8 mouse cellular contexts compared by ENCODE assay signal in the genomic region with DNA sequence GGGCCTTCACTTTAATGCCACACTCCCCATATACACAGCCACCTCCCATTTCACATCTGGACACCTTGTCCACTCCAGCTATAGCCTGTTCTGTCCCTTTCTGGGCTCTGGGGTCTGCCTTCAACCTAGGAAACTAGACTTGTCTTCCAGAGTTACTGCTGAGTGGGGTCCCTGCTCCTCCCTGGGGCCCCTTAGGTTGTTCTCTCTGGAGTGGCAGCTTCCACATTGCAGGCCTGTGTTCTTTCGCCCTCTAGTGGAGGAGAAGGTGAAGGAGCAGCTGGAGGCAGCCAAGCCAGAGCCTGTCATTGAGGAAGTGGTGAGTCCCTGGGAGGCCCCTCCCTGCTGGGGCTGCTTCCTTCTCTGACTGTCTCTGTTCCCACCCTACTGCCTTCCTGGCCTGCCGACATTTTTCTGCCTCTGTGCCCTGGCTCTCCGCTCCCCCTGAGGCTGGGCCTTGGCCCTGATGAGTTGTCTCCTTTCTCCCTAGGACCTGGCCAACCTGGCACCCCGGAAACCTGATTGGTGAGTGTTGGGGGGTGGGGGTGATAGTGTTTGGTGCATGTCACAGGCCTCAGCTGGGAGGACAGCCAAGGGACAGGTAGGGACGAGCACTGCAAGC. TPM values are rescaled to one million over a fixed set of nuclear protein-coding genes. Genes with fewer than 3 reads are reported as not detected.
DNase-seq lines count a peak whose midpoint lies in the region; ATAC-seq and TF ChIP-seq lines count a peak whose summit lies in the region.

No protein-coding gene starts in this region.

- DNase-seq in A20 (ENCODE audit: low read depth, low spot score), result peak; percentile 88
- peak; percentile 93 for DNase-seq in heart, embryonic 10.5 days (ENCODE audit: low spot score)
- peak; percentile 34 for DNase-seq in liver, adult 2 months (ENCODE audit: extremely low read depth, low read depth, low spot score)
- peak; percentile 90 to 91 for DNase-seq in spleen, postnatal 36 days (ENCODE audit: low spot score in 2 of 2)

- H3K4me3 ChIP-seq in bone marrow macrophage, adult 2 months (ENCODE audit: insufficient read depth, low read length), result peak overlapping the region; percentile 63
- peak overlapping the region; percentile 29 for H3K4me3 ChIP-seq in embryonic fibroblast, embryonic 13.5 days (ENCODE audit: insufficient read depth, low read length)
- H3K4me3 ChIP-seq in heart, embryonic 10.5 days, result peak overlapping the region; percentile 24; the same call in 1 of the 2 replicates
- H3K4me3 ChIP-seq in kidney, embryonic 15.5 days (replicated peaks), result peak overlapping the region; percentile 27
- peak overlapping the region; percentile 44 for H3K4me3 ChIP-seq in liver, adult 2 months (ENCODE audit: insufficient read depth, low read depth, low read length)

- peak overlapping the region; percentile 44 for H3K4me2 ChIP-seq in kidney, embryonic 15.5 days

- H3K9ac ChIP-seq in kidney, embryonic 15.5 days, result 0 out of 2 replicates have a peak overlapping the region, but pooled peaks have one; percentile 26
- peak overlapping the region; percentile 20 for H3K9ac ChIP-seq in liver, adult 2 months (ENCODE audit: low read depth, low read length)

- peaks cover 51% of the 10 kb centered on the region for H3K36me3 ChIP-seq in heart, embryonic 10.5 days
- H3K36me3 ChIP-seq in kidney, embryonic 15.5 days, result peaks cover 47% of the 10 kb centered on the region
- H3K36me3 ChIP-seq in liver, adult 2 months (ENCODE audit: control insufficient read depth, insufficient read depth, low read length), result peaks cover 11% of the 10 kb centered on the region; the same call in 1 of the 2 replicates

- no peaks in the 10 kb centered on the region for H3K27me3 ChIP-seq in heart, embryonic 10.5 days (ENCODE audit: insufficient read depth, poor library complexity, severe bottlenecking)
- H3K27me3 ChIP-seq in kidney, embryonic 15.5 days, result no peaks in the 10 kb centered on the region
- no peaks in the 10 kb centered on the region for H3K27me3 ChIP-seq in liver, adult 2 months (ENCODE audit: control insufficient read depth, insufficient read depth, low read length)

- H3K27ac ChIP-seq in bone marrow macrophage, adult 2 months (ENCODE audit: insufficient read depth, low read depth, low read length), result peak overlapping the region; percentile 14; the same call in 1 of the 2 replicates
- H3K27ac ChIP-seq in embryonic fibroblast, embryonic 13.5 days (ENCODE audit: insufficient read depth, low read length), result no peak overlapping the region
- H3K27ac ChIP-seq in heart, embryonic 10.5 days, result peak overlapping the region; percentile 16; the same call in 1 of the 2 replicates
- no peak overlapping the region for H3K27ac ChIP-seq in kidney, embryonic 15.5 days
- H3K27ac ChIP-seq in liver, adult 2 months (replicated peaks; ENCODE audit: insufficient read depth, low read depth, low read length), result no peak overlapping the region

- TF ChIP-seq CTCF in bone marrow macrophage, adult 2 months (IDR thresholded peaks at IDR 0.05; ENCODE audit: low read depth, low read length), result peak; percentile 60; the same call in 1 of the 2 replicates
- peak; percentile 61 for TF ChIP-seq CTCF in embryonic fibroblast, embryonic 13.5 days (IDR thresholded peaks at IDR 0.05; ENCODE audit: borderline replicate concordance, insufficient read depth, low read length)
- TF ChIP-seq CTCF in liver, adult 2 months (IDR thresholded peaks at IDR 0.05; ENCODE audit: low read depth, low read length), result peak; percentile 85

- no peak for TF ChIP-seq POLR2A in bone marrow macrophage, adult 2 months (IDR thresholded peaks at IDR 0.05; ENCODE audit: borderline replicate concordance, low read depth, low read length)
- TF ChIP-seq POLR2A in embryonic fibroblast, embryonic 13.5 days (IDR thresholded peaks at IDR 0.05; ENCODE audit: low read depth, low read length), result peak; percentile 52
- no peak for TF ChIP-seq POLR2A in liver, adult 2 months (IDR thresholded peaks at IDR 0.05; ENCODE audit: extremely low read depth, insufficient read depth, low read length)

- peak; percentile 79 for ATAC-seq in kidney, embryonic 15.5 days (replicated peaks; ENCODE audit: low FRiP score)
- ATAC-seq in monocyte, adult 5-6 weeks (replicated peaks; ENCODE audit: insufficient number of reproducible peaks, low FRiP score, low TSS enrichment, poor library complexity, severe bottlenecking), result peak; percentile 96

- 24% methylated on average over 5 of the region's 5 CpGs for WGBS in heart, embryonic 10.5 days
- 35% methylated on average over 5 of the region's 5 CpGs for WGBS in kidney, embryonic 15.5 days
- WGBS in liver, adult 2 months, result 37% methylated on average over 5 of the region's 5 CpGs

- H3K9me3 ChIP-seq in heart, embryonic 10.5 days, result no peaks in the 10 kb centered on the region
- H3K9me3 ChIP-seq in kidney, embryonic 15.5 days (replicated peaks), result no peaks in the 10 kb centered on the region

- H3K4me1 ChIP-seq in bone marrow macrophage, adult 2 months (ENCODE audit: control insufficient read depth, insufficient read depth, low read length), result peaks cover 23% of the 10 kb centered on the region
- no peaks in the 10 kb centered on the region for H3K4me1 ChIP-seq in embryonic fibroblast, embryonic 13.5 days (ENCODE audit: control insufficient read depth, insufficient read depth, low read length)
- peaks cover 17% of the 10 kb centered on the region for H3K4me1 ChIP-seq in heart, embryonic 10.5 days
- H3K4me1 ChIP-seq in kidney, embryonic 15.5 days, result peaks cover 11% of the 10 kb centered on the region; the same call in 1 of the 2 replicates
- H3K4me1 ChIP-seq in liver, adult 2 months (ENCODE audit: control insufficient read depth, insufficient read depth, low read length), result no peaks in the 10 kb centered on the region

- no peaks in the 10 kb centered on the region for H3K79me2 ChIP-seq in liver, adult 2 months (ENCODE audit: control insufficient read depth, insufficient read depth, low read length)

RNA-seq across cellular contexts. Expression of a gene that starts 31.9 kb away (rescaled TPM):
- polyA plus RNA-seq in bone marrow macrophage, adult 2 months (2012; ENCODE audit: insufficient read depth, insufficient read length, missing spikeins), result not detected in 2 replicates
- not detected in 2 replicates for polyA plus RNA-seq in embryonic fibroblast, embryonic 13.5 days (2011; ENCODE audit: insufficient read length, low read depth, missing spikeins)
- polyA plus RNA-seq in heart, embryonic 10.5 days (2016; fragmentation: Nextera tagmentation; extraction: Ambion mirVana), result 1,835 and 3,713 TPM in 2 replicates
- 1.8 and 3.9 TPM in 2 replicates for polyA plus RNA-seq in kidney, embryonic 15.5 days (2015; fragmentation: Nextera tagmentation; extraction: Ambion mirVana)
- total RNA-seq in liver, adult 2 months (2014; rRNA removed), result 0.55 and 0.94 TPM in 2 replicates
- polyA plus RNA-seq in liver, adult 2 months (2012; rRNA removed), result 0.25 TPM in 1 of 2 replicates, not detected in the other
- total RNA-seq in monocyte, adult 5-6 weeks (2017), result 0.49 TPM in 1 of 3 replicates, not detected in the others

RNA-seq across cellular contexts. Expression of a gene that starts 37.2 kb away (rescaled TPM):
- 0.34 TPM in 1 of 2 replicates, not detected in the other for polyA plus RNA-seq in bone marrow macrophage, adult 2 months (2012; ENCODE audit: insufficient read depth, insufficient read length, missing spikeins)
- 9.0 and 13.3 TPM in 2 replicates for polyA plus RNA-seq in embryonic fibroblast, embryonic 13.5 days (2011; ENCODE audit: insufficient read length, low read depth, missing spikeins)
- 41.3 and 49.7 TPM in 2 replicates for polyA plus RNA-seq in heart, embryonic 10.5 days (2016; fragmentation: Nextera tagmentation; extraction: Ambion mirVana)
- polyA plus RNA-seq in kidney, embryonic 15.5 days (2015; fragmentation: Nextera tagmentation; extraction: Ambion mirVana), result 67.1 and 70.1 TPM in 2 replicates
- total RNA-seq in liver, adult 2 months (2014; rRNA removed), result 7.4 and 11.0 TPM in 2 replicates
- 24.4 and 28.1 TPM in 2 replicates for polyA plus RNA-seq in liver, adult 2 months (2012; rRNA removed)
- 1.1 TPM in 1 of 3 replicates, not detected in the others for total RNA-seq in monocyte, adult 5-6 weeks (2017)

RNA-seq across cellular contexts. Expression of a gene that starts 53.4 kb away (rescaled TPM):
- polyA plus RNA-seq in bone marrow macrophage, adult 2 months (2012; ENCODE audit: insufficient read depth, insufficient read length, missing spikeins), result 134 and 143 TPM in 2 replicates
- 34.4 and 43.2 TPM in 2 replicates for polyA plus RNA-seq in embryonic fibroblast, embryonic 13.5 days (2011; ENCODE audit: insufficient read length, low read depth, missing spikeins)
- polyA plus RNA-seq in heart, embryonic 10.5 days (2016; fragmentation: Nextera tagmentation; extraction: Ambion mirVana), result 159 and 189 TPM in 2 replicates
- polyA plus RNA-seq in kidney, embryonic 15.5 days (2015; fragmentation: Nextera tagmentation; extraction: Ambion mirVana), result 151 and 157 TPM in 2 replicates
- total RNA-seq in liver, adult 2 months (2014; rRNA removed), result 28.7 and 29.9 TPM in 2 replicates
- polyA plus RNA-seq in liver, adult 2 months (2012; rRNA removed), result 48.7 and 51.4 TPM in 2 replicates
- 162 to 274 TPM (median 251 TPM) in 3 replicates for total RNA-seq in monocyte, adult 5-6 weeks (2017)

RNA-seq across cellular contexts. Expression of a gene that starts 55.8 kb away (rescaled TPM):
- polyA plus RNA-seq in bone marrow macrophage, adult 2 months (2012; ENCODE audit: insufficient read depth, insufficient read length, missing spikeins), result 50.4 and 51.9 TPM in 2 replicates
- 1.8 TPM in 2 replicates for polyA plus RNA-seq in embryonic fibroblast, embryonic 13.5 days (2011; ENCODE audit: insufficient read length, low read depth, missing spikeins)
- polyA plus RNA-seq in heart, embryonic 10.5 days (2016; fragmentation: Nextera tagmentation; extraction: Ambion mirVana), result 2.4 and 3.1 TPM in 2 replicates
- 3.7 and 5.5 TPM in 2 replicates for polyA plus RNA-seq in kidney, embryonic 15.5 days (2015; fragmentation: Nextera tagmentation; extraction: Ambion mirVana)
- total RNA-seq in liver, adult 2 months (2014; rRNA removed), result 2.1 and 4.6 TPM in 2 replicates
- 11.6 and 12.7 TPM in 2 replicates for polyA plus RNA-seq in liver, adult 2 months (2012; rRNA removed)
- 63.7 to 114 TPM (median 92.9 TPM) in 3 replicates for total RNA-seq in monocyte, adult 5-6 weeks (2017)

Comparison
In these comparisons a context has a peak if more than half of its experiments do, and no peak if none do; other contexts are left out.
1. DNase-seq: peak in every context shown above with its lines; median percentile 93 in heart, embryonic 10.5 days; 90 in spleen, postnatal 36 days; 88 in A20; 34 in liver, adult 2 months.
2. H3K27ac ChIP-seq: peak in bone marrow macrophage, adult 2 months (single experiment) and heart, embryonic 10.5 days (single experiment); none in embryonic fibroblast, embryonic 13.5 days (single experiment), kidney, embryonic 15.5 days (single experiment) and liver, adult 2 months (single experiment).
3. RNA of a gene that starts 31.9 kb away (polyA plus RNA-seq): 1,835 to 3,713 TPM in heart, embryonic 10.5 days; 1.8 to 3.9 TPM in kidney, embryonic 15.5 days, not detected in bone marrow macrophage, adult 2 months, not detected in embryonic fibroblast, embryonic 13.5 days and 0.25 TPM in liver, adult 2 months; every median in the first group is over 100 times any median in the second.
4. Peak in every context shown above with its lines, with median percentiles within 50 percentile points of each other: H3K4me3 ChIP-seq and CTCF ChIP-seq.